Mouse (Mus musculus) liver, embryonic 14.5 days (tissue): Measurements from ENCODE around the gene 9130213A22Rik.

ENCODE experiments used
- CTCF ChIP-seq: IDR thresholded peaks from 2 replicates; pipeline ENCODE4 v1.5.1; 2016; ENCODE audit warnings: antibody characterized with exemption, low read depth, control low read depth
- EP300 ChIP-seq: IDR thresholded peaks from 2 replicates; pipeline ENCODE4 v1.6.1; 2016; ENCODE audit warnings: antibody characterized with exemption, low read depth

- TF ChIP-seq CTCF, result no peak
- TF ChIP-seq EP300, result no peak
Observed at GRCm38 (mm10) chr11:69078041-69078440, 44.3 kb downstream of the 9130213A22Rik start.
